7 mouse cellular contexts compared by ENCODE assay signal in the genomic region with DNA sequence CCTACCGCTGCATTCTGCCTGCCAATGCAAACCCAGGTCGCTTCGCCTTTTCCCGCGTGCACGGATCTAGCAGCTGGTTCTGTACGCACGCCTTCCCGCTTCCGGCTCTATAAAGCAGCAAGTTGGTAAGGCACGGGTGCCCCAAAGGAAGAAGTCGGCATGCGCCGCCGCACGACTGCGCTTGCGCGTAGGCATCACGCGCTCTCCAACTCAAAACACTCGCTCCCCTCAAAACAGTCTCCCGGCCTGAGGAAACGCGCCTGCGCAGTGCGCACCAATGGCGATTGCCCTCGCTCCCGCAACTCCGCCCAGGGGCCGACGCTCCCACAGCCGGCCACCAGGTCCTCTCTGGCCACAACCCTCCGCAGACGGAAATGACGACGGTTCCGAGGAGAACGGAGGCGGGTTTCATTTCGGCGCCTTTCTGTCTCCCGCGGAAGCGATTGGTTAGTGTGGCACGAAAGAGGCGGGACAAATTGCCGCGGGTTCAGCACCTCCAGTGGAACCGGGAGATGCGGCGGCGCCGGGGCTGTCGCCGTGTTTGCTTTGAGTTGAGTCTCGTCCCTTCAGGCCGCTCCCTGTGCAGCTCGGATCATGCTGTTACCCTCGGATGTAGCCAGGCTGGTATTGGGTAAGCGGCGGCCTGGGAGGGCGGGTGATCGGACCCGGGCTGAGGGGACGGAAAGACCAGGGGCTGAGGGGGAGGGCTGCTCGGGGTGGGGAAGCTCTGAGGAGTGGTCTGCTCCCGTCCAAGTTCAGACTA. TPM values are rescaled to one million over a fixed set of nuclear protein-coding genes. Genes with fewer than 3 reads are reported as not detected.
A peak's percentile ranks its signal among the peaks of the same experiment; 100 is the strongest.
DNase-seq lines count a peak whose midpoint lies in the region; ATAC-seq and TF ChIP-seq lines count a peak whose summit lies in the region.

A gene (minus strand): TSS at position 183 of the 763 bp plus-strand sequence.
A gene (plus strand): TSS at position 490 of the 763 bp plus-strand sequence.

- DNase-seq in adrenal gland, postnatal 10 days = peak; percentile 99
- DNase-seq in embryonic facial prominence, embryonic 10.5 days (ENCODE audit: low spot score) = peak; percentile 100
- peak; percentile 91 for DNase-seq in gonadal fat pad, adult 2 months (ENCODE audit: low read depth)
- peak; percentile 100 for DNase-seq in left cerebral cortex, postnatal 4 days

- no peaks in the 10 kb centered on the region for H3K27me3 ChIP-seq in embryonic facial prominence, embryonic 10.5 days (replicated peaks; ENCODE audit: low read depth, poor library complexity, severe bottlenecking)
- no peaks in the 10 kb centered on the region for H3K27me3 ChIP-seq in intestine, postnatal 0 days (replicated peaks; ENCODE audit: control insufficient read depth, insufficient read depth, low read length)
- no peaks in the 10 kb centered on the region for H3K27me3 ChIP-seq in midbrain, embryonic 12.5 days
- no peaks in the 10 kb centered on the region for H3K27me3 ChIP-seq in small intestine, adult 2 months (ENCODE audit: control insufficient read depth, insufficient read depth, low read length)

- ATAC-seq in intestine, postnatal 0 days = peak; percentile 99
- peak; percentile 99 for ATAC-seq in midbrain, embryonic 12.5 days (ENCODE audit: low FRiP score, low read depth)

- TF ChIP-seq POLR2A in small intestine, adult 2 months (IDR thresholded peaks at IDR 0.05; ENCODE audit: low read depth, low read length) = peak; percentile 63; the same call in 1 of the 2 replicates

- H3K9ac ChIP-seq in intestine, postnatal 0 days (ENCODE audit: low read depth, low read length) = peak within 1 kb of the TSS; percentile 84
- peak within 1 kb of the TSS; percentile 89 for H3K9ac ChIP-seq in midbrain, embryonic 12.5 days (replicated peaks)

- peaks cover 27% of the 10 kb centered on the region for H3K4me1 ChIP-seq in embryonic facial prominence, embryonic 10.5 days
- H3K4me1 ChIP-seq in intestine, postnatal 0 days (replicated peaks; ENCODE audit: control insufficient read depth, insufficient read depth, low read length) = no peaks in the 10 kb centered on the region
- H3K4me1 ChIP-seq in midbrain, embryonic 12.5 days = peaks cover 28% of the 10 kb centered on the region
- H3K4me1 ChIP-seq in small intestine, adult 2 months (ENCODE audit: control insufficient read depth, insufficient read depth, insufficient read length, low read length) = peaks cover 4% of the 10 kb centered on the region; the same call in 1 of the 2 replicates

- intact Hi-C loops in left cerebral cortex, postnatal 4 days (cut with DNase I) = no loop called here

- under 1% methylated on average over 69 of the region's 69 CpGs for WGBS in embryonic facial prominence, embryonic 10.5 days
- WGBS in intestine, postnatal 0 days = under 1% methylated on average over 69 of the region's 69 CpGs
- WGBS in midbrain, embryonic 12.5 days = under 1% methylated on average over 69 of the region's 69 CpGs
- under 1% methylated on average over 69 of the region's 69 CpGs for WGBS in small intestine, adult 2 months

- peak within 1 kb of the TSS; percentile 92 for H3K4me2 ChIP-seq in intestine, postnatal 0 days (replicated peaks; ENCODE audit: low read depth)
- H3K4me2 ChIP-seq in midbrain, embryonic 12.5 days (replicated peaks) = peak within 1 kb of the TSS; percentile 94

- H3K9me3 ChIP-seq in embryonic facial prominence, embryonic 10.5 days = no peaks in the 10 kb centered on the region
- H3K9me3 ChIP-seq in intestine, postnatal 0 days (ENCODE audit: control insufficient read depth) = no peaks in the 10 kb centered on the region
- H3K9me3 ChIP-seq in midbrain, embryonic 12.5 days = no peaks in the 10 kb centered on the region

- H3K36me3 ChIP-seq in embryonic facial prominence, embryonic 10.5 days (replicated peaks) = peaks cover 21% of the 10 kb centered on the region
- no peaks in the 10 kb centered on the region for H3K36me3 ChIP-seq in intestine, postnatal 0 days (ENCODE audit: control insufficient read depth, insufficient read depth)
- peaks cover 3% of the 10 kb centered on the region; the same call in 1 of the 2 replicates for H3K36me3 ChIP-seq in midbrain, embryonic 12.5 days
- no peaks in the 10 kb centered on the region for H3K36me3 ChIP-seq in small intestine, adult 2 months (ENCODE audit: control insufficient read depth, insufficient read depth, low read length)

- peak within 1 kb of the TSS; percentile 85 for H3K4me3 ChIP-seq in embryonic facial prominence, embryonic 10.5 days
- peak within 1 kb of the TSS; percentile 89 for H3K4me3 ChIP-seq in intestine, postnatal 0 days (ENCODE audit: low read depth, low read length)
- H3K4me3 ChIP-seq in midbrain, embryonic 12.5 days = peak within 1 kb of the TSS; percentile 90
- H3K4me3 ChIP-seq in small intestine, adult 2 months (ENCODE audit: low read depth, low read length) = peak within 1 kb of the TSS; percentile 83

- TF ChIP-seq CTCF in intestine, postnatal 0 days (IDR thresholded peaks at IDR 0.05; ENCODE audit: low read depth) = peak; percentile 51
- no peak for TF ChIP-seq CTCF in small intestine, adult 2 months (IDR thresholded peaks at IDR 0.05; ENCODE audit: extremely low read depth, insufficient read length, insufficient replicate concordance, low read depth, low read length)

- H3K27ac ChIP-seq in embryonic facial prominence, embryonic 10.5 days (replicated peaks) = peak within 1 kb of the TSS; percentile 95
- H3K27ac ChIP-seq in intestine, postnatal 0 days (ENCODE audit: low read depth, low read length) = peak within 1 kb of the TSS; percentile 88
- H3K27ac ChIP-seq in midbrain, embryonic 12.5 days (replicated peaks) = peak within 1 kb of the TSS; percentile 88
- H3K27ac ChIP-seq in small intestine, adult 2 months (ENCODE audit: insufficient read depth, low read depth, low read length) = peak within 1 kb of the TSS; percentile 76

RNA-seq across cellular contexts. Expression of the first gene that starts in this region (rescaled TPM):
- total RNA-seq in adrenal gland, postnatal 10 days (2021) = 10 to 100 TPM; 12.5 to 17.4 TPM
- polyA plus RNA-seq in embryonic facial prominence, embryonic 10.5 days (2016; fragmentation: Nextera tagmentation; extraction: Ambion mirVana) = 19.3 and 22.0 TPM in 2 replicates
- 2.2 and 3.2 TPM in 2 replicates for polyA plus RNA-seq in gonadal fat pad, adult 2 months (2012; rRNA removed)
- 4.2 and 5.0 TPM in 2 replicates for polyA plus RNA-seq in intestine, postnatal 0 days (2015; fragmentation: Nextera tagmentation; extraction: Ambion mirVana)
- 10 to 100 TPM; 23.8 to 24.7 TPM for total RNA-seq in left cerebral cortex, postnatal 4 days (2021)
- 18.2 and 18.8 TPM in 2 replicates for polyA plus RNA-seq in midbrain, embryonic 12.5 days (2016; fragmentation: Nextera tagmentation; extraction: Ambion mirVana)
- polyA plus RNA-seq in small intestine, adult 2 months (2012; rRNA removed) = 0.19 and 0.65 TPM in 2 replicates

RNA-seq across cellular contexts. Expression of the second gene that starts in this region (rescaled TPM):
- 10 to 100 TPM; 13.2 to 16.0 TPM for total RNA-seq in adrenal gland, postnatal 10 days (2021)
- polyA plus RNA-seq in embryonic facial prominence, embryonic 10.5 days (2016; fragmentation: Nextera tagmentation; extraction: Ambion mirVana) = 20.6 and 23.9 TPM in 2 replicates
- polyA plus RNA-seq in gonadal fat pad, adult 2 months (2012; rRNA removed) = 2.9 and 6.2 TPM in 2 replicates
- 4.2 and 4.8 TPM in 2 replicates for polyA plus RNA-seq in intestine, postnatal 0 days (2015; fragmentation: Nextera tagmentation; extraction: Ambion mirVana)
- 10 to 100 TPM; 15.4 to 16.4 TPM for total RNA-seq in left cerebral cortex, postnatal 4 days (2021)
- 18.1 and 18.9 TPM in 2 replicates for polyA plus RNA-seq in midbrain, embryonic 12.5 days (2016; fragmentation: Nextera tagmentation; extraction: Ambion mirVana)
- polyA plus RNA-seq in small intestine, adult 2 months (2012; rRNA removed) = 0.36 and 0.91 TPM in 2 replicates

Comparison
In these comparisons a context has a peak if more than half of its experiments do, and no peak if none do; other contexts are left out.
1. Peak in every context shown above with its lines: DNase-seq, ATAC-seq, H3K4me3 ChIP-seq and H3K27ac ChIP-seq.